Mouse (Mus musculus): Measurements from ENCODE around the gene Myzap. TPM values are rescaled to one million over a fixed set of nuclear protein-coding genes. Genes with fewer than 3 reads are reported as not detected.
A peak's percentile ranks its signal among the peaks of the same experiment; 100 is the strongest.

Myzap gene
- 1.3 and 2.2 TPM in 2 replicates for polyA plus RNA-seq (2014; fragmentation: Nextera tagmentation; extraction: Ambion mirVana)

- Histone ChIP-seq H3K4me3 (replicated peaks; ENCODE audit: low read depth, low read length) (peak within 1 kb of the TSS; percentile 52), H3K9me3 (ENCODE audit: control insufficient read depth, low read length) (no peaks in the 10 kb centered on the region), H3K27ac (replicated peaks; ENCODE audit: low read depth, low read length) (no peak within 1 kb of the TSS), H3K4me2 (ENCODE audit: low read length) (peak within 1 kb of the TSS; percentile 80), H3K27me3 (ENCODE audit: control insufficient read depth, insufficient read depth, low read length) (peaks cover 4% of the 10 kb centered on the region; the same call in 1 of the 2 replicates), H3K9ac (replicated peaks; ENCODE audit: low read length) (peak within 1 kb of the TSS; percentile 67), H3K4me1 (ENCODE audit: control insufficient read depth, insufficient read depth, low read length) (peaks cover 7% of the 10 kb centered on the region), H3K36me3 (ENCODE audit: control insufficient read depth, insufficient read depth, low read length) (no peaks in the 10 kb centered on the region)
- ATAC-seq (ENCODE audit: low FRiP score, low TSS enrichment) (peak; percentile 62), DNase-seq (peak; percentile 85)
- WGBS = 1% methylated on average over 29 of the region's 29 CpGs
Measured at GRCm38 (mm10) chr9:71591938-71592548, at the start of gene Myzap. Gene Myzap (minus strand): TSS chr9:71592360.

GRCm38 (mm10) chr9:71640361-71640927 is 48.3 kb upstream of the Myzap start:
- Histone ChIP-seq H3K4me1 (ENCODE audit: control insufficient read depth, insufficient read depth, low read length) (peaks cover 12% of the 10 kb centered on the region), H3K36me3 (ENCODE audit: control insufficient read depth, insufficient read depth, low read length) (no peaks in the 10 kb centered on the region), H3K9me3 (ENCODE audit: control insufficient read depth, low read length) (no peaks in the 10 kb centered on the region), H3K4me3 (replicated peaks; ENCODE audit: low read depth, low read length) (no peak overlapping the region), H3K9ac (replicated peaks; ENCODE audit: low read length) (no peak overlapping the region), H3K4me2 (ENCODE audit: low read length) (no peak overlapping the region), H3K27me3 (ENCODE audit: control insufficient read depth, insufficient read depth, low read length) (no peaks in the 10 kb centered on the region), H3K27ac (replicated peaks; ENCODE audit: low read depth, low read length) (no peak overlapping the region)
- ATAC-seq (ENCODE audit: low FRiP score, low TSS enrichment) (no peak), DNase-seq (no peak)
- 70% methylated on average over 4 of the region's 4 CpGs for WGBS

- 73% methylated on average over 11 of the region's 11 CpGs for WGBS
- no peak overlapping the region for H3K4me2 ChIP-seq (ENCODE audit: low read length)
- ATAC-seq (ENCODE audit: low FRiP score, low TSS enrichment) (no peak), DNase-seq (no peak)
- no peak overlapping the region for H3K27ac ChIP-seq (replicated peaks; ENCODE audit: low read depth, low read length)
- H3K9me3 ChIP-seq (ENCODE audit: control insufficient read depth, low read length) = 0 out of 2 replicates have a peak, but pooled peaks cover 2% of the 10 kb centered on the region
- H3K4me1 ChIP-seq (ENCODE audit: control insufficient read depth, insufficient read depth, low read length) = peaks cover 12% of the 10 kb centered on the region
- no peaks in the 10 kb centered on the region for H3K36me3 ChIP-seq (ENCODE audit: control insufficient read depth, insufficient read depth, low read length)
- no peak overlapping the region for H3K4me3 ChIP-seq (replicated peaks; ENCODE audit: low read depth, low read length)
- H3K9ac ChIP-seq (replicated peaks; ENCODE audit: low read length) = no peak overlapping the region
- H3K27me3 ChIP-seq (ENCODE audit: control insufficient read depth, insufficient read depth, low read length) = no peaks in the 10 kb centered on the region
Measured at GRCm38 (mm10) chr9:71638198-71638597, 46.0 kb upstream of the Myzap start.

GRCm38 (mm10) chr9:71636854-71637253 is 44.7 kb upstream of the Myzap start:
- ATAC-seq (ENCODE audit: low FRiP score, low TSS enrichment) (no peak), DNase-seq (peak; percentile 71)
- no peaks in the 10 kb centered on the region for H3K27me3 ChIP-seq (ENCODE audit: control insufficient read depth, insufficient read depth, low read length)
- H3K4me2 ChIP-seq (ENCODE audit: low read length) = no peak overlapping the region
- H3K36me3 ChIP-seq (ENCODE audit: control insufficient read depth, insufficient read depth, low read length) = no peaks in the 10 kb centered on the region
- peaks cover 12% of the 10 kb centered on the region for H3K4me1 ChIP-seq (ENCODE audit: control insufficient read depth, insufficient read depth, low read length)
- 0 out of 2 replicates have a peak overlapping the region, but pooled peaks have one; percentile 9 for H3K27ac ChIP-seq (replicated peaks; ENCODE audit: low read depth, low read length)
- H3K9ac ChIP-seq (replicated peaks; ENCODE audit: low read length) = no peak overlapping the region
- WGBS = 91% methylated on average over 1 of the region's 1 CpGs
- H3K9me3 ChIP-seq (ENCODE audit: control insufficient read depth, low read length) = 0 out of 2 replicates have a peak, but pooled peaks cover 2% of the 10 kb centered on the region
- H3K4me3 ChIP-seq (replicated peaks; ENCODE audit: low read depth, low read length) = no peak overlapping the region

- Histone ChIP-seq H3K9ac (replicated peaks; ENCODE audit: low read length) (no peak overlapping the region), H3K36me3 (ENCODE audit: control insufficient read depth, insufficient read depth, low read length) (no peaks in the 10 kb centered on the region), H3K4me3 (replicated peaks; ENCODE audit: low read depth, low read length) (no peak overlapping the region), H3K9me3 (ENCODE audit: control insufficient read depth, low read length) (0 out of 2 replicates have a peak, but pooled peaks cover 2% of the 10 kb centered on the region), H3K4me2 (ENCODE audit: low read length) (no peak overlapping the region), H3K4me1 (ENCODE audit: control insufficient read depth, insufficient read depth, low read length) (peaks cover 12% of the 10 kb centered on the region), H3K27ac (replicated peaks; ENCODE audit: low read depth, low read length) (no peak overlapping the region), H3K27me3 (ENCODE audit: control insufficient read depth, insufficient read depth, low read length) (no peaks in the 10 kb centered on the region)
- DNase-seq (no peak), ATAC-seq (ENCODE audit: low FRiP score, low TSS enrichment) (no peak)
- WGBS = 74% methylated on average over 1 of the region's 1 CpGs
Measured at GRCm38 (mm10) chr9:71635627-71636026, 43.5 kb upstream of the Myzap start.

- WGBS = 75% methylated on average over 2 of the region's 2 CpGs
- Histone ChIP-seq H3K27ac (replicated peaks; ENCODE audit: low read depth, low read length) (no peak overlapping the region), H3K4me1 (ENCODE audit: control insufficient read depth, insufficient read depth, low read length) (peaks cover 12% of the 10 kb centered on the region), H3K4me3 (replicated peaks; ENCODE audit: low read depth, low read length) (no peak overlapping the region), H3K9me3 (ENCODE audit: control insufficient read depth, low read length) (0 out of 2 replicates have a peak, but pooled peaks cover 2% of the 10 kb centered on the region), H3K36me3 (ENCODE audit: control insufficient read depth, insufficient read depth, low read length) (no peaks in the 10 kb centered on the region), H3K4me2 (ENCODE audit: low read length) (no peak overlapping the region), H3K9ac (replicated peaks; ENCODE audit: low read length) (no peak overlapping the region), H3K27me3 (ENCODE audit: control insufficient read depth, insufficient read depth, low read length) (no peaks in the 10 kb centered on the region)
- no peak for ATAC-seq (ENCODE audit: low FRiP score, low TSS enrichment)
- no peak for DNase-seq
Measured at GRCm38 (mm10) chr9:71634916-71635315, 42.8 kb upstream of the Myzap start.

GRCm38 (mm10) chr9:71628921-71629320 is 36.8 kb upstream of the Myzap start:
- no peaks in the 10 kb centered on the region for H3K27me3 ChIP-seq (ENCODE audit: control insufficient read depth, insufficient read depth, low read length)
- H3K4me2 ChIP-seq (ENCODE audit: low read length) = no peak overlapping the region
- no peaks in the 10 kb centered on the region for H3K36me3 ChIP-seq (ENCODE audit: control insufficient read depth, insufficient read depth, low read length)
- 45% methylated on average over 6 of the region's 6 CpGs for WGBS
- DNase-seq = no peak
- H3K9me3 ChIP-seq (ENCODE audit: control insufficient read depth, low read length) = 0 out of 2 replicates have a peak, but pooled peaks cover 2% of the 10 kb centered on the region
- no peak for ATAC-seq (ENCODE audit: low FRiP score, low TSS enrichment)
- H3K9ac ChIP-seq (replicated peaks; ENCODE audit: low read length) = no peak overlapping the region
- H3K27ac ChIP-seq (replicated peaks; ENCODE audit: low read depth, low read length) = no peak overlapping the region
- H3K4me3 ChIP-seq (replicated peaks; ENCODE audit: low read depth, low read length) = no peak overlapping the region
- H3K4me1 ChIP-seq (ENCODE audit: control insufficient read depth, insufficient read depth, low read length) = no peaks in the 10 kb centered on the region

- no peak for ATAC-seq (ENCODE audit: low FRiP score, low TSS enrichment)
- DNase-seq = no peak
- WGBS = 83% methylated on average over 6 of the region's 6 CpGs
- H3K4me2 ChIP-seq (ENCODE audit: low read length) = no peak overlapping the region
- 0 out of 2 replicates have a peak, but pooled peaks cover under 1% of the 10 kb centered on the region for H3K9me3 ChIP-seq (ENCODE audit: control insufficient read depth, low read length)
- H3K27ac ChIP-seq (replicated peaks; ENCODE audit: low read depth, low read length) = no peak overlapping the region
- H3K36me3 ChIP-seq (ENCODE audit: control insufficient read depth, insufficient read depth, low read length) = no peaks in the 10 kb centered on the region
- H3K4me3 ChIP-seq (replicated peaks; ENCODE audit: low read depth, low read length) = no peak overlapping the region
- H3K9ac ChIP-seq (replicated peaks; ENCODE audit: low read length) = no peak overlapping the region
- no peaks in the 10 kb centered on the region for H3K27me3 ChIP-seq (ENCODE audit: control insufficient read depth, insufficient read depth, low read length)
- no peaks in the 10 kb centered on the region for H3K4me1 ChIP-seq (ENCODE audit: control insufficient read depth, insufficient read depth, low read length)
Measured at GRCm38 (mm10) chr9:71628286-71628685, 36.1 kb upstream of the Myzap start.

- H3K4me2 ChIP-seq (ENCODE audit: low read length) = no peak overlapping the region
- DNase-seq = no peak
- 81% methylated on average over 6 of the region's 6 CpGs for WGBS
Measured at GRCm38 (mm10) chr9:71625961-71626360, 33.8 kb upstream of the Myzap start.

More at GRCm38 (mm10) chr9:71625961-71626360, 33.8 kb upstream of the Myzap start:
- Histone ChIP-seq H3K4me3 (replicated peaks; ENCODE audit: low read depth, low read length) (no peak overlapping the region), H3K9ac (replicated peaks; ENCODE audit: low read length) (no peak overlapping the region), H3K36me3 (ENCODE audit: control insufficient read depth, insufficient read depth, low read length) (no peaks in the 10 kb centered on the region), H3K27ac (replicated peaks; ENCODE audit: low read depth, low read length) (no peak overlapping the region), H3K9me3 (ENCODE audit: control insufficient read depth, low read length) (no peaks in the 10 kb centered on the region), H3K27me3 (ENCODE audit: control insufficient read depth, insufficient read depth, low read length) (no peaks in the 10 kb centered on the region), H3K4me1 (ENCODE audit: control insufficient read depth, insufficient read depth, low read length) (no peaks in the 10 kb centered on the region)
- no peak for ATAC-seq (ENCODE audit: low FRiP score, low TSS enrichment)

Measured in midbrain, embryonic 14.5 days (tissue).